Mouse (Mus musculus) hindbrain, embryonic 15.5 days (tissue): ENCODE results near the gene Limd1. TPM values are rescaled to one million over a fixed set of nuclear protein-coding genes. Genes with fewer than 3 reads are reported as not detected.

Experiments
- ATAC-seq: fragments of 200-750 bp; cut with Nextera tagmentation; 2 replicates; pipeline ENCODE4 v1.8.0; 2017; ENCODE audit warnings: low read depth, moderate number of reproducible peaks, moderate TSS enrichment; ENCODE audit not compliant: low FRiP score
- H3K27ac ChIP-seq: fragments of 300-500 bp; sonication (generic); replicated peaks from 2 replicates; pipeline ENCODE4 v1.5.1; 2015; ENCODE audit warnings: mild to moderate bottlenecking, inconsistent platforms
- H3K27me3 ChIP-seq: fragments of 300-500 bp; sonication (generic); 2 replicates; pipeline ENCODE4 v1.6.1; 2015; ENCODE audit warnings: control low read depth, inconsistent platforms
- H3K36me3 ChIP-seq: fragments of 300-500 bp; sonication (generic); 2 replicates; pipeline ENCODE4 v1.6.1; 2015; ENCODE audit warnings: control low read depth, inconsistent platforms
- H3K4me1 ChIP-seq: fragments of 300-500 bp; sonication (generic); replicated peaks from 2 replicates; pipeline ENCODE4 v1.6.1; 2015; ENCODE audit warnings: control low read depth, inconsistent platforms
- H3K4me2 ChIP-seq: fragments of 300-500 bp; sonication (generic); 2 replicates; pipeline ENCODE4 v1.6.1; 2015; ENCODE audit warnings: moderate library complexity, mild to moderate bottlenecking, inconsistent platforms
- H3K4me3 ChIP-seq: fragments of 300-500 bp; sonication (generic); 2 replicates; pipeline ENCODE4 v1.5.1; 2015; ENCODE audit warnings: mild to moderate bottlenecking, inconsistent platforms
- H3K9ac ChIP-seq: fragments of 300-500 bp; sonication (generic); 2 replicates; pipeline ENCODE4 v1.6.1; 2015; ENCODE audit warnings: inconsistent platforms
- H3K9me3 ChIP-seq: fragments of 300-500 bp; sonication (generic); 2 replicates; pipeline ENCODE4 v1.6.1; 2016; ENCODE audit warnings: control low read depth, inconsistent platforms
- WGBS: fragments of 180-500 bp; shearing (Covaris S2); methylation state at CpG from one replicate; pipeline ENCODE4 v1.1.7; 2015; 5-methylcytosine and 5-hydroxymethylcytosine counted together
- polyA plus RNA-seq: library from polyadenylated mRNA; unstranded; fragments of >200 nt; fragmentation: Nextera tagmentation; extraction: Ambion mirVana; gene quantifications from 2 replicates; pipeline ENCODE4 v1.2.1, GENCODE M21; 2015

The Limd1 gene
- polyA plus RNA-seq, 1 experiment from 2014 or later: 13.8 TPM

- Histone ChIP-seq H3K4me1 (peaks cover 23% of the 10 kb centered on the region), H3K9me3 (no peaks in the 10 kb centered on the region), H3K27ac (no peak overlapping the region), H3K36me3 (no peaks in the 10 kb centered on the region), H3K27me3 (no peaks in the 10 kb centered on the region), H3K4me2 (no peak overlapping the region), H3K9ac (no peak overlapping the region), H3K4me3 (no peak overlapping the region)
- no peak for ATAC-seq
- WGBS: 91% methylated on average over 4 of the region's 4 CpGs
These were observed 7.1 kb downstream of the Limd1 start for GRCm38 (mm10) chr9:123485561-123485960.

GRCm38 (mm10) chr9:123486635-123487034 is 8.1 kb downstream of the Limd1 start:
- Histone ChIP-seq H3K4me2 (no peak overlapping the region), H3K36me3 (no peaks in the 10 kb centered on the region), H3K27ac (no peak overlapping the region), H3K4me1 (peaks cover 24% of the 10 kb centered on the region; the same call in 1 of the 2 replicates), H3K4me3 (no peak overlapping the region), H3K9me3 (no peaks in the 10 kb centered on the region), H3K27me3 (no peaks in the 10 kb centered on the region), H3K9ac (no peak overlapping the region)
- ATAC-seq: no peak
- 76% methylated on average over 3 of the region's 3 CpGs for WGBS

GRCm38 (mm10) chr9:123489073-123489472 is 10.6 kb downstream of the Limd1 start:
- Histone ChIP-seq H3K36me3 (no peaks in the 10 kb centered on the region), H3K27ac (no peak overlapping the region), H3K9me3 (no peaks in the 10 kb centered on the region), H3K4me2 (no peak overlapping the region), H3K4me1 (peaks cover 24% of the 10 kb centered on the region; the same call in 1 of the 2 replicates), H3K4me3 (no peak overlapping the region), H3K9ac (no peak overlapping the region), H3K27me3 (no peaks in the 10 kb centered on the region)
- ATAC-seq: no peak
- 98% methylated on average over 2 of the region's 2 CpGs for WGBS

- H3K4me3 ChIP-seq: no peak overlapping the region
These were observed 11.3 kb downstream of the Limd1 start for GRCm38 (mm10) chr9:123489727-123490343.

GRCm38 (mm10) chr9:123490930-123491329 is 12.4 kb downstream of the Limd1 start:
- no peaks in the 10 kb centered on the region for H3K27me3 ChIP-seq
- no peaks in the 10 kb centered on the region for H3K9me3 ChIP-seq
- H3K4me2 ChIP-seq: no peak overlapping the region
- no peak overlapping the region for H3K9ac ChIP-seq
- WGBS: 80% methylated on average over 5 of the region's 5 CpGs
- H3K4me3 ChIP-seq: no peak overlapping the region
- no peaks in the 10 kb centered on the region for H3K36me3 ChIP-seq
- peaks cover 24% of the 10 kb centered on the region; the same call in 1 of the 2 replicates for H3K4me1 ChIP-seq
- H3K27ac ChIP-seq: no peak overlapping the region
- ATAC-seq: no peak

More at GRCm38 (mm10) chr9:123489727-123490343, 11.3 kb downstream of the Limd1 start:
- no peak overlapping the region for H3K9ac ChIP-seq
- ATAC-seq: no peak
- no peaks in the 10 kb centered on the region for H3K36me3 ChIP-seq
- no peak overlapping the region for H3K4me2 ChIP-seq
- H3K4me1 ChIP-seq: peaks cover 24% of the 10 kb centered on the region; the same call in 1 of the 2 replicates
- H3K27me3 ChIP-seq: no peaks in the 10 kb centered on the region
- no peak overlapping the region for H3K27ac ChIP-seq
- 75% methylated on average over 9 of the region's 9 CpGs for WGBS
- no peaks in the 10 kb centered on the region for H3K9me3 ChIP-seq

- H3K4me3 ChIP-seq: no peak overlapping the region
- ATAC-seq: peak; percentile 90
- H3K9ac ChIP-seq: no peak overlapping the region
- peak overlapping the region; percentile 17; the same call in 1 of the 2 replicates for H3K27ac ChIP-seq
- H3K27me3 ChIP-seq: no peaks in the 10 kb centered on the region
- 68% methylated on average over 9 of the region's 9 CpGs for WGBS
- H3K4me2 ChIP-seq: no peak overlapping the region
- H3K4me1 ChIP-seq: peaks cover 19% of the 10 kb centered on the region; the same call in 1 of the 2 replicates
- H3K9me3 ChIP-seq: no peaks in the 10 kb centered on the region
- H3K36me3 ChIP-seq: no peaks in the 10 kb centered on the region
These were observed 13.5 kb downstream of the Limd1 start for GRCm38 (mm10) chr9:123491917-123492585.

- no peaks in the 10 kb centered on the region for H3K9me3 ChIP-seq
- peak overlapping the region; percentile 37 for H3K4me2 ChIP-seq
- no peaks in the 10 kb centered on the region for H3K27me3 ChIP-seq
- H3K4me3 ChIP-seq: no peak overlapping the region
- H3K36me3 ChIP-seq: no peaks in the 10 kb centered on the region
- ATAC-seq: no peak
- peaks cover 8% of the 10 kb centered on the region; the same call in 1 of the 2 replicates for H3K4me1 ChIP-seq
- 33% methylated on average over 13 of the region's 13 CpGs for WGBS
- H3K9ac ChIP-seq: no peak overlapping the region
- H3K27ac ChIP-seq: no peak overlapping the region
These were observed 18.2 kb downstream of the Limd1 start for GRCm38 (mm10) chr9:123496665-123497064.

- H3K36me3 ChIP-seq: no peaks in the 10 kb centered on the region
- no peak overlapping the region for H3K4me3 ChIP-seq
- no peak overlapping the region for H3K4me2 ChIP-seq
- H3K27ac ChIP-seq: no peak overlapping the region
- ATAC-seq: no peak
- no peaks in the 10 kb centered on the region for H3K4me1 ChIP-seq
- no peaks in the 10 kb centered on the region for H3K9me3 ChIP-seq
- WGBS: 89% methylated on average over 5 of the region's 5 CpGs
- H3K27me3 ChIP-seq: no peaks in the 10 kb centered on the region
- no peak overlapping the region for H3K9ac ChIP-seq
These were observed 19.4 kb downstream of the Limd1 start for GRCm38 (mm10) chr9:123497906-123498305.

GRCm38 (mm10) chr9:123500480-123500879 is 22.0 kb downstream of the Limd1 start:
- WGBS: 91% methylated on average over 4 of the region's 4 CpGs
- ATAC-seq: no peak
- Histone ChIP-seq H3K4me3 (no peak overlapping the region), H3K9me3 (no peaks in the 10 kb centered on the region), H3K4me1 (no peaks in the 10 kb centered on the region), H3K27me3 (no peaks in the 10 kb centered on the region), H3K4me2 (no peak overlapping the region), H3K27ac (no peak overlapping the region), H3K36me3 (no peaks in the 10 kb centered on the region), H3K9ac (no peak overlapping the region)

- no peak for ATAC-seq
- Histone ChIP-seq H3K27ac (no peak overlapping the region), H3K36me3 (no peaks in the 10 kb centered on the region)
These were observed 24.8 kb downstream of the Limd1 start for GRCm38 (mm10) chr9:123503171-123503834.

GRCm38 (mm10) chr9:123504325-123504724 is 25.8 kb downstream of the Limd1 start:
- Histone ChIP-seq H3K4me2 (no peak overlapping the region), H3K4me1 (no peaks in the 10 kb centered on the region), H3K27ac (no peak overlapping the region), H3K9ac (no peak overlapping the region), H3K9me3 (no peaks in the 10 kb centered on the region), H3K27me3 (no peaks in the 10 kb centered on the region), H3K36me3 (no peaks in the 10 kb centered on the region), H3K4me3 (no peak overlapping the region)
- 11% methylated on average over 2 of the region's 2 CpGs for WGBS
- peak; percentile 61; the same call in 1 of the 2 replicates for ATAC-seq

More at GRCm38 (mm10) chr9:123503171-123503834, 24.8 kb downstream of the Limd1 start:
- 76% methylated on average over 5 of the region's 5 CpGs for WGBS
- H3K4me2 ChIP-seq: no peak overlapping the region
- no peak overlapping the region for H3K4me3 ChIP-seq
- no peak overlapping the region for H3K9ac ChIP-seq
- no peaks in the 10 kb centered on the region for H3K27me3 ChIP-seq
- no peaks in the 10 kb centered on the region for H3K9me3 ChIP-seq
- no peaks in the 10 kb centered on the region for H3K4me1 ChIP-seq

GRCm38 (mm10) chr9:123505598-123505997 is 27.1 kb downstream of the Limd1 start:
- Histone ChIP-seq H3K9me3 (no peaks in the 10 kb centered on the region), H3K9ac (no peak overlapping the region), H3K36me3 (no peaks in the 10 kb centered on the region), H3K4me3 (no peak overlapping the region), H3K27me3 (no peaks in the 10 kb centered on the region), H3K4me1 (peaks cover 6% of the 10 kb centered on the region), H3K27ac (no peak overlapping the region), H3K4me2 (no peak overlapping the region)
- ATAC-seq: no peak
- 81% methylated on average over 1 of the region's 1 CpGs for WGBS
